Mouse (Mus musculus) megakaryocyte, embryonic 14.5 days (primary cell): ENCODE measurements around the gene Fkbp10.

Experiments used
- FLI1 ChIP-seq: IDR thresholded peaks from 2 replicates; pipeline ENCODE4 v1.6.1; 2012; ENCODE audit warnings: low read length, inconsistent platforms, mixed read lengths
- GATA1 ChIP-seq: IDR thresholded peaks from 3 replicates; pipeline ENCODE4 v1.6.1; 2012; ENCODE audit warnings: mixed read lengths, low read length, inconsistent platforms, borderline replicate concordance

- TF ChIP-seq GATA1 (no peak), FLI1 (no peak)
Observed at GRCm38 (mm10) chr11:100428612-100429199, 13.2 kb downstream of the Fkbp10 start.
